Mouse (Mus musculus) liver, embryonic 16.5 days (tissue): ENCODE measurements around the gene Olfr619. TPM values are rescaled to one million over a fixed set of nuclear protein-coding genes. Genes with fewer than 3 reads are reported as not detected.

Experiments
- ATAC-seq: fragments of 200-750 bp; cut with Nextera tagmentation; 2 replicates; pipeline ENCODE4 v1.8.0; 2017; ENCODE audit warnings: low read depth, mild to moderate bottlenecking, moderate number of reproducible peaks, moderate library complexity
- H3K27ac ChIP-seq: fragments of 300-500 bp; sonication (generic); 2 replicates; pipeline ENCODE4 v1.5.1; 2014; ENCODE audit warnings: mild to moderate bottlenecking, low read length
- H3K27me3 ChIP-seq: fragments of 300-500 bp; sonication (generic); 2 replicates; pipeline ENCODE4 v1.6.1; 2014; ENCODE audit warnings: low read depth, low read length, mixed read lengths; ENCODE audit not compliant: control insufficient read depth, insufficient read depth
- H3K36me3 ChIP-seq: fragments of 300-500 bp; sonication (generic); 2 replicates; pipeline ENCODE4 v1.6.1; 2014; ENCODE audit warnings: mild to moderate bottlenecking; ENCODE audit not compliant: control insufficient read depth, insufficient read depth
- H3K4me1 ChIP-seq: fragments of 300-500 bp; sonication (generic); 2 replicates; pipeline ENCODE4 v1.6.1; 2014; ENCODE audit warnings: low read depth, low read length, mixed read lengths; ENCODE audit not compliant: control insufficient read depth
- H3K4me2 ChIP-seq: fragments of 300-500 bp; sonication (generic); 2 replicates; pipeline ENCODE4 v1.6.1; 2014; ENCODE audit warnings: low read depth, low read length, mixed read lengths
- H3K4me3 ChIP-seq: fragments of 300-500 bp; sonication (generic); 2 replicates; pipeline ENCODE4 v1.5.1; 2014; ENCODE audit warnings: low read depth, mild to moderate bottlenecking, low read length
- H3K9ac ChIP-seq: fragments of 300-500 bp; sonication (generic); 2 replicates; pipeline ENCODE4 v1.6.1; 2014; ENCODE audit warnings: low read depth, low read length
- H3K9me3 ChIP-seq: fragments of 300-500 bp; sonication (generic); replicated peaks from 2 replicates; pipeline ENCODE4 v1.6.1; 2016; ENCODE audit warnings: low read length; ENCODE audit not compliant: control insufficient read depth
- WGBS: fragments of 180-500 bp; shearing (Covaris S2); extraction: QIAGEN DNeasy Blood & Tissue Kit; methylation state at CpG from one replicate; pipeline ENCODE4 v1.1.7; 2014; ENCODE audit not compliant: insufficient replicate concordance; 5-methylcytosine and 5-hydroxymethylcytosine counted together
- microRNA-seq: library from miRNA; unstranded; fragments of <30 nt; microRNA quantifications from one replicate; pipeline ENCODE4, GENCODE M21; 2016
- polyA plus RNA-seq: library from polyadenylated mRNA; unstranded; fragments of >200 nt; fragmentation: Nextera tagmentation; extraction: Ambion mirVana; gene quantifications from 2 replicates; pipeline ENCODE4 v1.2.1, GENCODE M21; 2015

Gene Olfr619
- polyA plus RNA-seq, 1 experiment from 2014 or later: not detected

GRCm38 (mm10) chr7:103644070-103644469 is 43.7 kb downstream of the Olfr619 start:
- Histone ChIP-seq H3K9me3 (no peaks in the 10 kb centered on the region), H3K4me2 (no peak overlapping the region), H3K4me1 (no peaks in the 10 kb centered on the region), H3K27ac (no peak overlapping the region), H3K36me3 (no peaks in the 10 kb centered on the region), H3K27me3 (no peaks in the 10 kb centered on the region), H3K4me3 (no peak overlapping the region), H3K9ac (no peak overlapping the region)
- WGBS: 61% methylated on average over 4 of the region's 4 CpGs
- no peak for ATAC-seq

Small RNAs within 50 kb of the gene (microRNA-seq; reads per million reads assigned to microRNA genes)
- gene Gm26506: not detected

Other genes starting within 250 kb of the Olfr619 start
- gene Olfr601, start 237.9 kb upstream of the Olfr619 start, polyA plus RNA-seq: not detected in 2 replicates
- not detected in 2 replicates for gene Olfr603, start 214.4 kb upstream of the Olfr619 start, polyA plus RNA-seq
- gene Usp17lc, start 185.5 kb upstream of the Olfr619 start, polyA plus RNA-seq: not detected in 2 replicates
- not detected in 2 replicates for gene Olfr605, start 155.1 kb upstream of the Olfr619 start, polyA plus RNA-seq
- gene Olfr606, start 151.5 kb upstream of the Olfr619 start, polyA plus RNA-seq: not detected in 2 replicates
- gene Olfr607, start 136.4 kb upstream of the Olfr619 start, polyA plus RNA-seq: not detected in 2 replicates
- gene Olfr608, start 130.7 kb upstream of the Olfr619 start, polyA plus RNA-seq: not detected in 2 replicates
- not detected in 2 replicates for gene Olfr609, start 102.5 kb upstream of the Olfr619 start, polyA plus RNA-seq
- not detected in 2 replicates for gene Olfr610, start 88.5 kb upstream of the Olfr619 start, polyA plus RNA-seq
- gene Olfr611, start 79.7 kb upstream of the Olfr619 start, polyA plus RNA-seq: not detected in 2 replicates
- not detected in 2 replicates for gene Olfr612, start 57.9 kb upstream of the Olfr619 start, polyA plus RNA-seq
- gene Olfr613, start 52.5 kb upstream of the Olfr619 start, polyA plus RNA-seq: not detected in 2 replicates
- gene Olfr615, start 44.5 kb upstream of the Olfr619 start, polyA plus RNA-seq: not detected in 2 replicates
- not detected in 2 replicates for gene Olfr616, start 31.4 kb upstream of the Olfr619 start, polyA plus RNA-seq
- not detected in 2 replicates for gene Olfr617, start 27.5 kb upstream of the Olfr619 start, polyA plus RNA-seq
- not detected in 2 replicates for gene Olfr618, start 10.5 kb upstream of the Olfr619 start, polyA plus RNA-seq
- not detected in 2 replicates for gene Olfr620, start 12.0 kb downstream of the Olfr619 start, polyA plus RNA-seq
- gene Olfr622, start 42.1 kb downstream of the Olfr619 start, polyA plus RNA-seq: not detected in 2 replicates
- gene Olfr623, start 63.1 kb downstream of the Olfr619 start, polyA plus RNA-seq: not detected in 2 replicates
- gene Olfr624, start 70.6 kb downstream of the Olfr619 start, polyA plus RNA-seq: 0.02 TPM in 2 replicates
- gene Olfr625-ps1, start 82.1 kb downstream of the Olfr619 start, polyA plus RNA-seq: not detected in 2 replicates
- gene Olfr243, start 114.1 kb downstream of the Olfr619 start, polyA plus RNA-seq: not detected in 2 replicates
- not detected in 2 replicates for gene Olfr628, start 129.8 kb downstream of the Olfr619 start, polyA plus RNA-seq
- gene Olfr629, start 144.4 kb downstream of the Olfr619 start, polyA plus RNA-seq: 0.07 TPM in 1 of 2 replicates, not detected in the other
- gene Olfr630, start 156.8 kb downstream of the Olfr619 start, polyA plus RNA-seq: not detected in 2 replicates
- not detected in 2 replicates for gene Olfr69, start 171.0 kb downstream of the Olfr619 start, polyA plus RNA-seq
- gene Olfr68, start 179.1 kb downstream of the Olfr619 start, polyA plus RNA-seq: not detected in 2 replicates
- not detected in 2 replicates for gene Olfr67, start 191.2 kb downstream of the Olfr619 start, polyA plus RNA-seq
- gene Hbb-bt, start 213.4 kb downstream of the Olfr619 start, polyA plus RNA-seq: 43,947 and 47,652 TPM in 2 replicates
- 113,562 and 115,549 TPM in 2 replicates for gene Hbb-bs, start 227.5 kb downstream of the Olfr619 start, polyA plus RNA-seq
- 0.22 TPM in 1 of 2 replicates, not detected in the other for gene Hbb-bh2, start 239.9 kb downstream of the Olfr619 start, polyA plus RNA-seq
- gene Hbb-bh1, start 242.6 kb downstream of the Olfr619 start, polyA plus RNA-seq: 24.9 and 31.8 TPM in 2 replicates